Mouse (Mus musculus) CH12.LX (cell line): ENCODE measurements around the gene Bcas3.

Experiments used
- CTCF ChIP-seq, 2 experiments: IDR thresholded peaks in 1 of 2; conservative IDR thresholded peaks in 1 of 2; 2 replicates each; pipeline ENCODE4 v1.5.1; 2011 to 2012; ENCODE audit warnings: low read depth in 2 of 2, low read length in 2 of 2, improper control_type of control experiment in 1 of 2, inconsistent platforms in 1 of 2, mild to moderate bottlenecking in 1 of 2, moderate library complexity in 1 of 2
- E2F4 ChIP-seq: IDR thresholded peaks from 2 replicates; pipeline ENCODE4 v1.6.1; 2011; ENCODE audit warnings: low read depth, low read length, improper control_type of control experiment; ENCODE audit not compliant: insufficient replicate concordance
- EP300 ChIP-seq: IDR thresholded peaks from 2 replicates; pipeline ENCODE4 v1.6.1; 2011; ENCODE audit warnings: low read length, improper control_type of control experiment
- HCFC1 ChIP-seq: IDR thresholded peaks from 2 replicates; pipeline ENCODE4 v1.6.1; 2012; ENCODE audit warnings: low read depth, mild to moderate bottlenecking, inconsistent platforms, low read length, improper control_type of control experiment
- ZC3H11A ChIP-seq: IDR thresholded peaks from 2 replicates; pipeline ENCODE4 v1.6.1; 2012; ENCODE audit warnings: low read depth, mild to moderate bottlenecking, inconsistent platforms, low read length, improper control_type of control experiment
- ZMIZ1 ChIP-seq: IDR thresholded peaks from 2 replicates; pipeline ENCODE4 v1.6.1; 2012; ENCODE audit warnings: low read depth, mild to moderate bottlenecking, inconsistent platforms, low read length, improper control_type of control experiment

DNA sequence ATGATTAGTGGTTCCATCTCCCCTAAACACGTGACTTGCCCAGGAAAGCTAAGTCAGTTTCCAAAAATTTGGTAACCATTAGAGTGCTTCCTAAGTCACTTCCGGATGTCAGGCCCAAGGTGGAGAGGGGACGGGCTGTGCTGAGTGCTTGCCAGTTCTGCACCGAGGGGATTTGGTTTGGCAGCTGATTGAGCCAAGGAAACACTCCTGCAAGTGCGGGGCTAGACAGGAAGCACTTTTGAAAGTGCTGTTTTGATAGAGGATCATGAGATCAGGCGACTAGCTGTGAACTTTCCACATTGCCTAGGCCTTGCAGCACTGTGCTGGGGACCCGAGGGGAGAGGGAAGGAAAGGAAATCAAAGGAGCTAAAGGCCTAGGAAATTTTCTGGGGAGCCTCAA is 262.5 kb downstream of the Bcas3 start:
- TF ChIP-seq ZC3H11A, result no peak
- no peak for TF ChIP-seq HCFC1
- TF ChIP-seq ZMIZ1, result no peak
- no peak for TF ChIP-seq CTCF (conservative IDR thresholded peaks at IDR 0.05 in 1 of 2, IDR thresholded peaks at IDR 0.05 in 1 of 2; ENCODE audit: low read depth in 2 of 2, low read length in 2 of 2)
- TF ChIP-seq EP300, result no peak
- no peak for TF ChIP-seq E2F4
